Mouse (Mus musculus): ENCODE data around the gene Creld2.
A peak's percentile ranks its signal among the peaks of the same experiment; 100 is the strongest.

Gene Creld2

DNA sequence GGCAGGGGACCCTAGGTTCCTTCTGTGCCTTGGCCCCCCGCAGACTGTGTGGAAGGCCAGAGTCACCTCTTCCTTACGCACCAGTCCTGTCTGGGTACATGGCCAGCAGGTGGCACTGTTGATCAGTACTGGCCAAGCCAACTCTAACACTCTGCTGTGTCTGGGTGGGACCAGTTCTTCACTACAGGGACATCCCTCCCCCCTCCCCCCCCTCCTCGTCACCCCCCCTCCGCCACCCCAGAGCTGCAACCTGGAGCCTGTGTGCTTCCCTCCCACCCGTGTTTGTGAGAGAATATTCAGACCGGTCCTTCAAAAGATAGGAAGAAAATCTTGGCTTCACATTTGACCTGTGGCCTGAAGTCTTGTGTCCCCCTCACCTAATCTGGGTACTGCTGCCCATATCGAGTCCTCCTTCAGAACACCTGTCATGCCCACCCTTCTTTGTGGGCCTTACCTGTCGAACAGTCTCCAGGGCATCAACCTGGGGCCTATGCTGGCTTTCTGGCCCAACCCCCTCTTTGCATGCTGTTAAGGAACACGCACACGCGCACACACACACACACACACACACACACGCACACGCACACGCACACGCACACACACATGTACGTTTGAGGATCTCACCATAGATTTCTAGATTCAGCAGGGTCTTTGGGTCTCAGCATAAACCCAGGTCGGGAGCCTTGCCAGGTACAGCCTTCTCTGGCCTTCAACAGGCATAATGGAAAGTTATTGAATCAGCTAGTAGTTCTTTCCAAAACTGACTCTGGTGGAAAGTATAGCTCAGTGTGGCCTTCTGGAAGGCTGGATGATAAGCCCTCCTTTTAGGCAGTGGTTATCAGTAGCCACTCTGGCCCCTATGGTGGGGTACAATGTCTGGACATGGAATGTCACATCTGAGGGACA, 9.6 kb downstream of the Creld2 start:
- DNase-seq (ENCODE audit: low spot score): peak; percentile 90

DNA sequence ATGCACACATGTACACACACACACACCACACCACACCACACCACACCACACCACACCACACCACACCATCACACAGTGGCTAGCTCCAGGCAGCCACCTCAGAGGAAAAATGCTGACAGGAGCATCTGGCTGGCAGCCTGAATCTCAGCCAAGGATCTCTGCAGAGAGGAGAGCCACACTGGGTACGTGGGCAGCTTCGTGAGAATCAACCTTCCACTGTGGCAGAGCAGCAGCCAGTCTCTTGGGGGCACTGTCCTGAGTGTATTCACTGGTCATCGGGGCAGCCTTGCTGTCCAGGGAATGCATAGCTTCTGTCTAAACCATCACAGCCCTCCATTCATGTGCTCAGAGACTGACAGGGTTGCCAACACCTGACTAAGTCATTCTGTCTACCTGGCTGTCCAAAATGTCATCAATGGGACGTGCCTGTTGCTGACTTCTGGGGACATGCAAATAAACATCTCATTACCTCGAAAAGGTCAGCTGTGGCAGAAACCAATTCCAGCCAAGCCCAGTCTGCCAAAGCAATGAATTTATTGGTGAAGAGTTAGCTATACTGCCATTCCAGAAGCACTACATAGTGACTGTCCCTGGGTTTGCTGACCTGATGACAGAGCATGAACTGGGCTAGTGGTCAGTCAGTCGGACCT, 10.5 kb downstream of the Creld2 start:
- no peak for DNase-seq (ENCODE audit: low spot score)

DNA sequence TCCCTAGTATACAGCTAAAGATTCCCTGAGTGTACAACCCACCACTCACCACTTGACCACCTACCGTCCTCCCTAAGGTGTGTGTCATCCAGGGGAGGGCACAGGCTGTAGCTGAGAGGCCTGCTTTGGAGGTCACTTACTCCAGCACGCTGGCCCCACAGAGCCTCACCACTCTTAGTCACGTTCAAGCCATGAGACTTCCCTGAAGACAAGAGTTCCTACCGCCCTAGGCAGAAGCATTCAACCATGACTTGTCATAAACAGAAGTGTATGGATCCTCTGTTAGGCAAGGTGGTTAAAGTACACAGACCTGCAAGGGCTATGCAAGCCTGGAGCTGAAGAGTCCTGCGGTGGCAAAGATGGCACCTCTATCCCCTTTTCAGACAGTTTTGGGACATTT, 11.2 kb downstream of the Creld2 start:
- no peak for DNase-seq (ENCODE audit: low spot score)

DNA sequence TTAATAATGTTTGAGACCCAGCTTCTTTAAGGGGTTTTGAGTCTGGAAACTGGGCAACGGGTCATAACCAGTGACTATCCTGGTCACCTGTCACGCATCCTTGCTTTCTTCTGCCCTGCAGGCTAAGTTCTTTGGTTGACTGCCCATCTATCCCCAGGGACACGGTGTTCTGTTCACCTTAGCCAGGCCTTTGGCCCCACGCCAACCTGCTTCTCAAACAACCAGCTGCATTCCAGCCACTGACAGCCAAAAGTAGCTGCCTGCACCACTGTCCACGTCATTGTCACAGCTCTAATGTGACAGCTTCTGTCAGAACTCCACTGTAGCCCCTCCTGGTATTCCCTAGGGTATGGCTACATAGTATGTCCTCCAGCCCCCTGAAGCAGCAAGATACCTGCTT, 12.0 kb downstream of the Creld2 start:
- no peak for DNase-seq (ENCODE audit: low spot score)

DNA sequence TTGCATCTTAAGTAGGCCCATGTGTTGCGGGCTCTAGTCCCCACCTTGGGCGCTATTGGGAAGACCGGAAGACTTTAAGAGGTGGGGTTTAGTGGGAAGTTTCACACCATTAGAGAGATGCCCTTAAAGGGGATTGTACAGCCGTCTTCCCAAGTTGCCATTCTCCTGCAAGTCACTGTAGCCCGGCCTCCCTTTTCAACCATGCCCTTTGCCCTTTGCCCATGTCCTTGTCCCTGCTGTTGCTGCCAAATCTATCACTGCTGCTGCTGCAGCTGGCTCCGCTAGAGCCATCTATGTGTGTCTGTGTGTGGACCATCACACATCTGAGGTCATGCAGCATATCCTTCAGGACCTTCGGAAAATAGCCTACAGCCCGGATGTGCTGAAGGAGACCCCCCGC, 13.1 kb downstream of the Creld2 start:
- DNase-seq (ENCODE audit: low spot score): no peak

DNA sequence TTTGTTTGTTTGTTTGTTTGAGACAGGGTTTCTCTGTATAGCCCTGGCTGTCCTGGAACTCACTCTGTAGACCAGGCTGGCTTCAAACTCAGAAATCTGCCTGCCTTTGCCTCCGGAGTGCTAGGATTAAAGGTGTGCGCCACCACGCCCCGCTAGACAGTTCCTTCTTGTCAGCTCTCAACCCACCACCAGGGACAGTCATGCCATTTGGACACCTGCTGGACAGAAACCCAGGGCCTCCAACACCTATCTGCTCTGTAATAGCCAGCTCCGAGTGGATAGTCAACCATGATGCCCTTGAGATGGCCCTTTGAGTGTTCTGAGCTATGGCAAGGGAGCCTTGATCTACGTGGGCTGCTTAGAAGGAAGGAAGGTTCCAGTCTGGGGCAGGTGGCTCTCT, 16.6 kb downstream of the Creld2 start:
- DNase-seq (ENCODE audit: low spot score): no peak

DNA sequence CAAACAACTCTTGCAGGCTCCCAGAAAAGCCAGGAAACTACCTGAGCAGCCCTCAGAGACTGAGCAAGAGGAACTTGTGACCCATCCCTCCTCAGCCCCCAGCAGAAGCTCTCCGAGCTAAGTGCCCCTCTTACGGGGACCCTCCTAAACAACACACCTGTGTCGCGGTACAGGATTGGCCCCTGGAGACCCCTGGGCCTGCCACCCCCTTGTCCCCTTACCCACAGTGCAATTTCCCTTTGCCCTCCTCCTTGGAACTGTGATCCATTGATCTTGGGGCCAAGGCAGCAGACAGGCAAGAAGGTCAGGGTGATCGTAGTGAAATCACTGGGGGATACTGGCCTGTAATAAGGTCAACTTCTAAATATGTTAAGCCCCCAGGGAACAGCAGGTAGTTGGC, 17.1 kb downstream of the Creld2 start:
- no peak for DNase-seq (ENCODE audit: low spot score)

DNA sequence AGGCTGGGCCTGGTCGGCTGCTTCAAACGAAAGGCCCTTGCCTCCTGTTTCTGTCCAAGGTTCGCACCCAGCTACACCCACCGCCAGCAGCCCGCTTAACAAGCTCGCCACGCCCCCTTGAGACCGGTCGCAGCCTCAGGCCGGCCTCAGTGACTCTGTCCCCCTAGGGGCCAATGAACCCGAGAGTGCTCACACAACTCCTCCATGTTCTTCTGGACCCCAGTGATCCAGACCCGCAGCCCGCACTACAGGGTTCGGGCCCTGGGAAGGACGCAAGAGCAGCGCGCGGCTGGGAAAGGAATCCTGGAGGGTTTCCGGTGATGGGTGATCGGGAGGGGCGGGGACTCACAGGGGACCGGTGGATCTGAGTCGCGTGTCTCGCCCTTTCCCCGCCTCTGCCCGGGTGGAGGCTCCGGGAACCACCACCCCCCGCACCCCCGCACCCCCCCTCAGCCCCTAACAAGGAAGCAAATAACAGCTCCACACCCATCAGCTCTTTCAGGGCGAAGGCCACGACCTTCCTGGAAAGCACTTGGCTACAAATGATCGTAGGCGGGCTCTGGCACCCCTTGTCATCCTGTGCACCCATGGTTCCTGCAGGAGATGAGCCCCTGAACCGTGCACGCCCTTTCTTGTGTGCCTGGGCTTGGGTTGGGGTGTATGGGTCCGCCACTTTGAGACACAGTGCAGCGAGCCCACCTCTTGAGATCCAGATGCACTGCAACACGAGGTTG, 17.9 kb downstream of the Creld2 start:
- no peak for DNase-seq (ENCODE audit: low spot score)

DNA sequence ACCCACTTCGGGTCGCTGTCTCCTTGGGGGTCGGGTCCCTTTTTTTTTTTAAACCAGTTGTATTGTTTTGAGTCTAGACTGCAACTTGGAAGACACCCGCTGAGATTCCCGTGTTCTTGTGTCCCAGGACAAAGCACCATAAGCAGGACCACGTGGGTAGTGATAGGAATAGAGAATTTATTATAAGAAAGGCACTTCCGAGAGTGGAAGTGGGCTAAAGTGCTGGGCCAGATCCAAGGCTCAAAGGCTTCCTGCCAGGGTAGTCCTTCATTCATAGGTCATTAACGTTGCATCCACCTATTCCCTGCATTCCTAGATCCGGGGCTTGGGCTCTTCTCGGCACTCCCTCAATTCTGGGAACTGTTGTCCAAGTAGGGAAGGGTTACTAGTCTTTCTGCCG, 18.5 kb downstream of the Creld2 start:
- DNase-seq (ENCODE audit: low spot score): no peak

DNA sequence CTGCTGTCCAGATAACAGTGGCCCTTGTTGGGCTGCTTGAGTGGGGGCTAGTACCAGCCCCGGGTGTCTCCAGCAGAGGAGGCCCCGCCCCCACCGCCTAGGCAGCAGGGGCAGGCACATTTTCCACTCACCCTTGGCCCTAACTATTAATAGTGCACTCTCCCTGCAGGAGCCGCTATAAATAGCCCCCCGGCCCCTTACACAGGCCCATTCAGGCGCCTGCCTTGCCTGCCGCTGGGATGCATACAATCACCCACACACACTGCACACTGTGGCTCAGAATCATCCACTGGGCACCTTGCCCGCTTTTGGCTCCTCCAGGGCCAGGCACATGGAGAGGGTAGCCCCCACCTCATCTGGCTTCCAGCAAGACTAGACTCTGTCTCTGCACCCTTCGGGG, 19.8 kb downstream of the Creld2 start:
- no peak for DNase-seq (ENCODE audit: low spot score)

DNA sequence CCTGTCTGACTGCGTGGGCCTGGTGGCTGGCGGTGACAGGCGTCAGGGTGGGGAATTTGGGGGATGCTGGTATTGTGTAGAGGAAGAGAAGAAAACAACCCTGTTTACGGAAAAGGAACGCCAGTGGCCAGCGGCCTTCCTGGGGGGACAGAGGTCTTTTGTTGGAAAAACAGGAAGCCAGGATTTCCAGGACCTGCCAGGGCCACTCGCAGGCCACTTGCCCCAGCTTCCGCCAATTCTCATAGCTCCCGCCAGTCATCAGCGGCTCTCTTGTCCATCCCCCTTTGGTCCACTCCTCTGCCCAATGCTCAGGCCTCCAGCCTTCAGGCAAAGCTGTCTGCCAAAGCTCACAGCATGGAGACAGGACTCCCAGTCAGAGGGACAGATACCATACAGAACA, 20.7 kb downstream of the Creld2 start:
- no peak for DNase-seq (ENCODE audit: low spot score)

DNA sequence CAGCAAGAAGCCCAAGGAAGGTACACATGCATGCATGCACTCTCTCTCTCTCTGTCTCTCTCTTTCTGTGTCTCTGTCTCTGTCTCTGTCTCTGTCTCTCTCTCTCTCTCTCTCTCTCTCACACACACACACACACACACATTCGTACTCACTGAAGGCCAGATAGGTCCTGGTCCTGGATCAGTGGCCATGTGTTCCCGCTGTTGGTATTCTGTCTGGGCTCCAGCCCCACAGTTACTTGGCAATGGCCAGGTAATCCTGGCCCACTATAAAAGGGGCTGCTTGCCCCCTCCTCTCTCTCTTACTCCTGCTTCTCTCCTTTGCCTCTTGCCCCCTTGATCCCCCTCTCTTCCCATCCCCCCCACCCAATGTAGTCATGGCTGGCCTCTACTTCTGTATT, 21.7 kb downstream of the Creld2 start:
- no peak for DNase-seq (ENCODE audit: low spot score)

DNA sequence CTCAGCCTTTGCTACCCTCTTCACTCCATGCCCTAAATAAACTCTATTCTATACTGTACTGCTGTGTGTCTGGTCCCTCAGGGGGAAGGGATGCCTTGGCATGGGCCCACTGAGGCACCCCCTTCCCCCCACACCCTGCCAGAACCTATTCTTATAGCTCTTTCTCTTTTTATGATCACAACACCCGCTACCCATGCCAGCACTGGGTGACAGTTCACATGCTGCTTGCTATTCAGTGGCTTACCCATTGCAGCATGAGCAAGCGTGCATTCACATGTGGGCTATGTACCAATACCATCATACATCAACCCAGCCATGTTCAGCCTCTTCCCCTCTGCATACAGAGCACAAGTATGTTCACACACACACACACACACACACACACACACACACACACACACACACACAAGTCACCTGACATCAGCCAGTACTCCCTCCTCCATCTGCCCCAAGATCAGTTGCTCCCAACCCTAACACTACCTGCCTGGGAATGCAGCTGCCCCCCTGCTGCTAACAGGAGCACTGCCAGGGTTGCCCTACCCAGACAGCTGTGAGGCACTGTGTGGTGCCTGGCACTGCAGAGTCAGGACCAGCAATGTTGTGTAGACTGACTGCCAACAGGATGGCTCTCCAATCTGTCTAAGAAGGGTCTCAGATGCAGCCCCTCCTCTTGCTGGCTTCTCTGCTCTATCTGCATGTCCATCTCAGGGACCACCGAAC, 22.3 kb downstream of the Creld2 start:
- no peak for DNase-seq (ENCODE audit: low spot score)

DNA sequence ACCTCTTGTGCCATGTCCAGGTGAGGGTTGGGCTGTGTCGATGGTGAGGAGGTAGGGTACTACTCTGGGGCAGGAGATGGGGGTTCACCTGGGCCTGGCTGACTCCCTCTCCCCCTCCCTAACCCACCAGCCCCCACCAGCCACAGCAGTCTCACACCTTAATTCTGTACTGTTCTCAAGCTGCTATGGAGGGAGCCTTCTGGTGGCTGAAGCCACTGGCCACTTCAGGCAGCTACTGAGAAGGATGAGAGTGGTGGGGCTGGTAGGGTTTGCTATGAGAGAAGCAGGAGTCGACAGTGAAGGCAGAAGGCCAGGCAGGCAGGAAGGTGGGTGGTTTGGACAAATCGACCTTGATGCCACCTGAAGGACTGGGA, 22.8 kb downstream of the Creld2 start:
- no peak for DNase-seq (ENCODE audit: low spot score)

DNA sequence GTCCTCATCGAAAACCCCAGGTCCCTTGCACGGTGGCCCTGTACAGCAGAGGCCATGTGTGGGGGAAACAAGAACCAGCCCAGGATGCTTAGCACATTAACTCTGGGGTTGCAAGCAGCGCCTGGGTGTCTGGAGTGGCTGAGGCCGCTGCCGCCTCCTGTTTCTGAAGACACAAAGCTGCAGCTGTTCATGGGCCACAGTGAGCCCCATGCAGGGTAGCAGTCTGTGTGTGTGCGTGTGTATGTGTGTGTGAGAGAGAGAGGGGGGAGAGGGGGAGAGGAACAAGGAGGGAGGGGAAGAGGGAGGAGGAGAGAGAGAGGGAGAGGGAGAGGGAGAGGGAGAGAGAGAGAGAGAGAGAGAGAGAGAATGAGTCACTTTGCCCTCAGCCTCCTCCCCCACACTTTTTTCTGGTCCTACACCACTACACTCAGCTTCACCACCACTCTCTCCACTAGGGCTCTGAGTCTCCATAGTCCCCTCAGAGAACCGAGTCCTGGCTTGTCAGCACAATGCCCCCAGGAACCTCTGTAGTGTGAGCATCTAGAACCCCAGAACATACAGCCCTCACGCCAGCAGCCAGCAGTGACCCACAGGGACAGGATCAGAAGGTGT, 24.1 kb downstream of the Creld2 start:
- DNase-seq (ENCODE audit: low spot score): no peak

DNA sequence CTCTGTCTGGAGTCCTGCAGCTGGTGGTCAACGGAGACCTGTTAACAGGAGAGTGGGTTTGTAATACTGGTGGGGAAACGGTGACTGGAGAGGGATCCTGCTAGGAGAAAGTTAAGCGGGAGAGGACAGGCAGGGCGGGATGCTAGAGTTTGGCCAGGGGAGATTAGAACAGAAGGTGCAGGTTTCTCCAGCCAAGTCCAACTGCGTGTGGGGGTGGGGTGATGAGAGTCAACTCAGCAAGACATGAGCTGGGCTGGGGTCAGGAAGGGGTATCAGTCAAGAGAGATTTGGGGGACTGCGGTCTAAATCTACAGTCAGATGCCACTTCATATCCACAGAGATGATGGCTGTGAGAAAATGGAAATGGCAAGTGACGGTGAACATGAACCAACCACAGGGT, 25.5 kb downstream of the Creld2 start:
- no peak for DNase-seq (ENCODE audit: low spot score)

DNA sequence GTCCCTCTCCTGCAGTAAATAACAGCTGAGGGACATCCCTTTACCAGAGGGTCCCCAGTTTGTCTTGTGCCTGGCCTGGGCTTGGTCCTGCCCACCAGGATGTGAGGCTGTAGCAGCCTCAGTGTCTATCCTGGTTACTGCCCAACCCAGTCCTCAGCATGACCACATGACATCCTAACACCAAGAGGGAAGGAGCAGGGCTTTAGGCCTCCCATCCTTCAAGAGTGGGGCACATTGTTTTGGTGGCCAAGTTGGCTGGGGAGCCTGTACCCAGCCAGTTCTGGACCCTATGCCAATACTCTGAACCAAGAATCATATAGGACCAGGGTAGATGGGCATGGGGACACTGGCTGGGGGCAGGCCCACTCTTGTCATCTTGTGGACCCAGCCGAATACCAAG, 29.2 kb downstream of the Creld2 start:
- no peak for DNase-seq (ENCODE audit: low spot score)

DNA sequence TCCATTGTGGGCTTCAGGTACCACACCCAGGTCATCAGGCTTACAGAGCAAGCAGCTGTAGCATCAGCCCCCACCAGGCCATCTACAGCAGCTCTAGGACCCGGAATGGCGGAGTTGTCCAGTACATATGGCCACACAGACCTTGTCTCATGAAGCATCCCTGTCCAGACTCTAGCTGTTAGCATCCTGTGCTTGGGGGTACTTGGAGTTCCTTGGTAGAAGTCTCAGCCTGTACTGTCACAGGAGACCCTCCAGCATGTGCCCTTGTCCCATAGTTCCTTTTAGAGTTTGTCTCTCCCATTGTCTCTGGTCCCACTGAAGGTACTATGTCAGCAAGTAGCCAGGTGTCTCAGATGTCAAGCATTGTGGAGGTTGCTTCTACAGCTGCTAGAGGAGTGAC, 30.2 kb downstream of the Creld2 start:
- DNase-seq (ENCODE audit: low spot score): no peak

DNA sequence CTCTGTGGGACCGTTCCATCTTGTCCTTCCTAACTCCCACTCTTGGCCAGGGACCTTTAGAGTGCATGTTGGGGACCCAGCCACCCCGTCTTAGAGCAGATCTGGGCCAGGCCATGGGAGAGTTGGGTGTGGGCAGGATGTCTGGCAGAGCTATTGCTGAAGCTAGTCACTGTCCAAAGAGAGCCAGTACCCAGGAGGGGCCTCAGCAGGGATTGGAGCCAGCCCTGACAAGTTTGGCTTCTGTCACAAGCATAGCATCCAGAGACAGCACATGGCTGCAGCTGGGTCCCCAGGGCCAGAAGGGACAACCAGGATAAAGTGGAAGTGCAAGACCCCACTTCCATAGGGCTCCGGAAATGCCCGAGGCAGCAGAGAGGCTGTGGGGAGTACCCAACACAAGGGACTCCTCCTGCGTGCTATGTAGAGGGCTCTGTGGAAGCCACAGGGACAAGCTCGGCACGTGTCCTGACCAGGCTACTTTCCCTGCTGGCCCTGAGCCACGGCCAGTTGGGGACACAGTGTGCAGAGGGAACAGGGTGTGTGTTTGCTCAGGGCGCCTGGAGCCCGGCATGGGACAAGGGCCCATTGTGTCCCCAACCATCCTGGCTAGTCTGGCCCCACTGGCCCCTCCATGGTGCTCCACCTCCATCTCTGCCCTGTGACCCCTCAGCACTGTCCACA, 30.8 kb downstream of the Creld2 start:
- DNase-seq (ENCODE audit: low spot score): no peak

DNA sequence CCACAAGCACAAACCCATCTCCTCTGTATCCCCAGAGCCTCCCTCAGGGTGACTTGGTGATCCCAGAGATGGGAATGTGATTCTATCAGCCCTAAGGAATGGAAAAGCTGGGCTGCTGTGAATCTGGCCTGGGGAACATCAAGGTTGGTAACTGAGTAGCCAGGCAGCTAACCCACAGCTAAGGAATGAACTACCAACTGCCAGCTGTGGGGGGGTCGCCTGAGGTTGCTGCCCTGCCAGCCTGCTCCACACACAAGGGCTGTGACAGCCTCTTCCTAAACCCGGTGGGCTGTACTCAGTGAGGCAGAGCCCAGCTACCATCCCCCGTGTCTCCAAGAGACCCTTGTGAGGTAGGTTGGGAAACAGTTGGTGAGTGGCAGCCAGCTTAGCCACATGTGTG, 31.6 kb downstream of the Creld2 start:
- no peak for DNase-seq (ENCODE audit: low spot score)

DNA sequence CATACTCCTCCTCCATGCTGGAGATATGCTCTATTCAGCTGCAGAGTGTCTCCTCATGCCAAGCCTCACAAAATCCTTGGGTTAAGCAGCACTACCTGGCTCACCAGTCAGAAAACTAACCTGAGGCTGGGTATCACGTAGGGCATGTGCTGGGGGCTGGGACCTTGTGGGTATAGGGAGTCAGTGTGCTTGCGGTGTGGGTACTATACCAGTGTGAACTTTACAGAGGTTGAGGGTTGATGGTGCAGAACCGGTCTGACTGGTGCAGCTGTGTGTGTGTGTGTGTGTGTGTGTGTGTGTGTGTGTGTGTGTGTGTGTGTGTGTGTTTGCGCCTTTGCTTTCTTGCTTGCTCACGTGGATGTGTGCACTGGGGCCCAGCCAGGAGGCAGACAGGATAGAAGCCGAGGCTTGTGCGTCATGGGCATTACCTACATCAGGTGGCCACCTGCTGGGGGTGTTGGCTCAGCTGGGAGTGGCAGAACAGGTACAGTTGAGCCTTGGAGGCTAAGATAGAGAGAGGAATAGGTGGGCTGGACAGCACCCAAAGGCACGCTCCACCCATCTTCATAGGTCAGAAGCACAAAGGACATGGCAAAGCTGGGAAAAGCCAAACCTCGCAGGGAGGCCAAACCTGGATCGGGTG, 32.2 kb downstream of the Creld2 start:
- DNase-seq (ENCODE audit: low spot score): no peak

All from ovary, postnatal 10 days (tissue).